Mouse (Mus musculus) lung, postnatal 0 days (tissue): ENCODE measurements around the gene Ccdc85c. TPM values are rescaled to one million over a fixed set of nuclear protein-coding genes. Genes with fewer than 3 reads are reported as not detected.

ENCODE experiments used
- ATAC-seq: fragments of 200-750 bp; cut with Nextera tagmentation; 2 replicates; pipeline ENCODE4 v1.8.0; 2017; ENCODE audit warnings: moderate library complexity
- DNase-seq: peaks from one replicate; pipeline ENCODE4 v3.0.0-alpha.2; 2016; ENCODE audit warnings: low spot score
- H3K27ac ChIP-seq: fragments of 300-500 bp; sonication (generic); 2 replicates; pipeline ENCODE4 v1.5.1; 2014; ENCODE audit warnings: antibody characterized with exemption, mild to moderate bottlenecking, low read length, mixed read lengths
- H3K27me3 ChIP-seq: fragments of 300-500 bp; sonication (generic); replicated peaks from 2 replicates; pipeline ENCODE4 v1.6.1; 2014; ENCODE audit warnings: low read length, mixed read lengths; ENCODE audit not compliant: insufficient read depth
- H3K36me3 ChIP-seq: fragments of 300-500 bp; sonication (generic); 2 replicates; pipeline ENCODE4 v1.6.1; 2014; ENCODE audit warnings: low read length, mixed read lengths; ENCODE audit not compliant: insufficient read depth
- H3K4me1 ChIP-seq: fragments of 300-500 bp; sonication (generic); 2 replicates; pipeline ENCODE4 v1.6.1; 2014; ENCODE audit warnings: antibody characterized with exemption, low read depth, low read length, mixed read lengths; ENCODE audit not compliant: insufficient read depth
- H3K4me2 ChIP-seq: fragments of 300-500 bp; sonication (generic); replicated peaks from 2 replicates; pipeline ENCODE4 v1.6.1; 2014; ENCODE audit warnings: low read depth, mild to moderate bottlenecking, low read length, moderate library complexity, mixed read lengths
- H3K4me3 ChIP-seq: fragments of 300-500 bp; sonication (generic); 2 replicates; pipeline ENCODE4 v1.5.1; 2014; ENCODE audit warnings: low read depth, low read length
- H3K9ac ChIP-seq: fragments of 300-500 bp; sonication (generic); replicated peaks from 2 replicates; pipeline ENCODE4 v1.6.1; 2014; ENCODE audit warnings: low read depth, mild to moderate bottlenecking
- H3K9me3 ChIP-seq: fragments of 300-500 bp; sonication (generic); 2 replicates; pipeline ENCODE4 v1.6.1; 2016; ENCODE audit warnings: low read length, mixed read lengths
- CTCF ChIP-seq: IDR thresholded peaks from 2 replicates; pipeline ENCODE4 v1.5.1; 2016; ENCODE audit warnings: antibody characterized with exemption, mild to moderate bottlenecking
- EP300 ChIP-seq: IDR thresholded peaks from 2 replicates; pipeline ENCODE4 v1.6.1; 2016; ENCODE audit warnings: antibody characterized with exemption, mild to moderate bottlenecking, control low read depth
- WGBS: fragments of 180-500 bp; shearing (Covaris S2); extraction: QIAGEN DNeasy Blood & Tissue Kit; methylation state at CpG from one replicate; pipeline ENCODE4 v1.1.7; 2014; 5-methylcytosine and 5-hydroxymethylcytosine counted together
- polyA plus RNA-seq: library from polyadenylated mRNA; unstranded; fragments of >200 nt; fragmentation: Nextera tagmentation; extraction: Ambion mirVana; gene quantifications from 2 replicates; pipeline ENCODE4 v1.2.1, GENCODE M21; 2015

Gene Ccdc85c
- polyA plus RNA-seq, 1 experiment from 2014 or later, result 4.5 TPM

DNA sequence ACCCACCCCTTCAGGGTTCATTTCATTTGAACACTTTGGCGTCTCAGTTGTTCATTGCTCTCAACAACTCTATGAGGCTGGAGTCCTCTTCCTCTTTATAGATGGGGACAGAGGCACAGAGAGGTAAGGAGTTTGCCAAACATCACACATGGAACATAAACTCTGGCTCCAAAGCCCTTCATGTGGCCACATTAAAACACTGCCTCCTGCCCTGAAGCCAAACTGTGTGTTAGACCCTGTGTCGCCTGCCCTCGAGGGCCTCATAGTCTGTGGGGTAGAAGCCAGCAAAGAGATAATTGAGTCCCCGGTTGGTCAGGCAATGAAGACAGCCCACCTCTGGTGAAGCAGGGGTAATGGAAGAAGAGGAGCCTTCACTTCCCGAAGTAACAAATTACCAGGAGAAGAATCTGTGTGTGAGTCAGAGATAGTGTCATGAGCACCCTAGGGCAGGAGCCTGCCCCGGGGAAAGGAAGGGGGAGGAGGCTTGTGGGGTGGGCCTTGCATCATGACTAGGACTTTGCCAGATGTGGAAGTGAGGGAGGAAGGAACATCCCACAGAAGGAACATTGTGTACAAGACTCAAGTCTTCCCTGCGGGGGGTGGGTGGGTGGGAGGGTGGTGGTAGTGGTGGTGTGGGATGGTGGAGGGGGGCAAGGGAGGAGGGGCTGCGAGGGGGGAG is 34.0 kb upstream of the Ccdc85c start:
- DNase-seq (peak; percentile 91), ATAC-seq (peak; percentile 80)
- Histone ChIP-seq H3K4me2 (no peak overlapping the region), H3K9ac (no peak overlapping the region), H3K36me3 (no peaks in the 10 kb centered on the region), H3K27me3 (peaks cover 5% of the 10 kb centered on the region; the same call in 1 of the 2 replicates), H3K9me3 (no peaks in the 10 kb centered on the region), H3K4me1 (peaks cover 4% of the 10 kb centered on the region; the same call in 1 of the 2 replicates), H3K4me3 (no peak overlapping the region), H3K27ac (peak overlapping the region; percentile 69)
- TF ChIP-seq EP300 (peak; percentile 50; the same call in 1 of the 2 replicates), CTCF (no peak)
- 39% methylated on average over 7 of the region's 8 CpGs for WGBS

DNA sequence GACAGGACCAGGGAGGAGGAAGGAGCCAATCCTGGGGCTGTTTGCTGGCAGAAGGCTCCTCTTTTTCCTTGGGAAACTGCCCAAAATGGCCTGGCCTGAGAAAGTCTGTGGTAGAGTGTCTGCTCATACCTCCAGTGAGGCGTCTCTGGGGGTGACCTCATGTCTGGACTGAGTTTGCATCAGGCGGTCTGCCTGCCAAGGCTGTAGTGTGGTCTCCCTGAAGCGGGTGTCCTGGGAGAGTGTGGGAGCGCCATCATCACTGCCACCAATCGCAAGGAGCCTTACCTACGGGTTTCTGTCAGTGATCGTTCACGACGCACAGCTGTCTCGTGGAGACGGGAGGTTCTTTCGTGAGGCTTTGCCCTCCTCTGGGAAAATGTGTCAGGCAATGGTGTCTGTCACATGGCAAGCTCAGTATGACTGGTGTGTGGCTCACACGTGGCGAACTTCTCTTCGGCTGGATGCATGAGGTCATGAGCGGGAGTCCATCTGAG is 33.2 kb upstream of the Ccdc85c start:
- peaks cover 4% of the 10 kb centered on the region; the same call in 1 of the 2 replicates for H3K4me1 ChIP-seq
- peaks cover 5% of the 10 kb centered on the region; the same call in 1 of the 2 replicates for H3K27me3 ChIP-seq
- TF ChIP-seq EP300 (no peak), CTCF (no peak)
- ATAC-seq (peak; percentile 45), DNase-seq (peak; percentile 51)
- no peaks in the 10 kb centered on the region for H3K36me3 ChIP-seq
- no peak overlapping the region for H3K4me2 ChIP-seq
- no peak overlapping the region for H3K9ac ChIP-seq
- H3K27ac ChIP-seq, result peak overlapping the region; percentile 69
- 83% methylated on average over 16 of the region's 16 CpGs for WGBS
- H3K4me3 ChIP-seq, result no peak overlapping the region
- H3K9me3 ChIP-seq, result no peaks in the 10 kb centered on the region

DNA sequence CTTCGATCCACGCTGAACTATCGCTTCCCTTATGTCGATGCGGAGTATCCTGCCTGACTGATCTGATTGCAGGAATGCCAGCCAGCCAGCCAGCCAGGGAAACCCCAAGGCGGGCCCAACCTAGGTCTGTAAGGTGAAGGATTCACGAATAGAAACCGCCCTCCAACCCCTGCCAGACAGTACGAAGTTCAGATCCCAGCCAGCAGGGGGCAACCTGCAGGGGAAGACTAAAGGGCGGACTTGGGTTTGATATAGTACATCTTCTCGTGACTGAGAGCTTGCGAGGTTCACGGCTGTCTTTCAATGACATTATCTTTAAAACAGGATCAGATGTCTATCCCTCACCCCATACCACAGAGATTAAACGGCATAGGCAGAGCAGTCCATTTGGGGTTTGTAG is 32.3 kb upstream of the Ccdc85c start:
- TF ChIP-seq EP300, result no peak
- TF ChIP-seq CTCF, result peak; percentile 80
- Histone ChIP-seq H3K9me3 (no peaks in the 10 kb centered on the region), H3K36me3 (no peaks in the 10 kb centered on the region), H3K27ac (no peak overlapping the region), H3K9ac (no peak overlapping the region), H3K4me1 (peaks cover 4% of the 10 kb centered on the region; the same call in 1 of the 2 replicates), H3K27me3 (peaks cover 5% of the 10 kb centered on the region; the same call in 1 of the 2 replicates), H3K4me2 (no peak overlapping the region), H3K4me3 (no peak overlapping the region)
- ATAC-seq, result no peak
- DNase-seq, result peak; percentile 58
- 24% methylated on average over 14 of the region's 14 CpGs for WGBS

DNA sequence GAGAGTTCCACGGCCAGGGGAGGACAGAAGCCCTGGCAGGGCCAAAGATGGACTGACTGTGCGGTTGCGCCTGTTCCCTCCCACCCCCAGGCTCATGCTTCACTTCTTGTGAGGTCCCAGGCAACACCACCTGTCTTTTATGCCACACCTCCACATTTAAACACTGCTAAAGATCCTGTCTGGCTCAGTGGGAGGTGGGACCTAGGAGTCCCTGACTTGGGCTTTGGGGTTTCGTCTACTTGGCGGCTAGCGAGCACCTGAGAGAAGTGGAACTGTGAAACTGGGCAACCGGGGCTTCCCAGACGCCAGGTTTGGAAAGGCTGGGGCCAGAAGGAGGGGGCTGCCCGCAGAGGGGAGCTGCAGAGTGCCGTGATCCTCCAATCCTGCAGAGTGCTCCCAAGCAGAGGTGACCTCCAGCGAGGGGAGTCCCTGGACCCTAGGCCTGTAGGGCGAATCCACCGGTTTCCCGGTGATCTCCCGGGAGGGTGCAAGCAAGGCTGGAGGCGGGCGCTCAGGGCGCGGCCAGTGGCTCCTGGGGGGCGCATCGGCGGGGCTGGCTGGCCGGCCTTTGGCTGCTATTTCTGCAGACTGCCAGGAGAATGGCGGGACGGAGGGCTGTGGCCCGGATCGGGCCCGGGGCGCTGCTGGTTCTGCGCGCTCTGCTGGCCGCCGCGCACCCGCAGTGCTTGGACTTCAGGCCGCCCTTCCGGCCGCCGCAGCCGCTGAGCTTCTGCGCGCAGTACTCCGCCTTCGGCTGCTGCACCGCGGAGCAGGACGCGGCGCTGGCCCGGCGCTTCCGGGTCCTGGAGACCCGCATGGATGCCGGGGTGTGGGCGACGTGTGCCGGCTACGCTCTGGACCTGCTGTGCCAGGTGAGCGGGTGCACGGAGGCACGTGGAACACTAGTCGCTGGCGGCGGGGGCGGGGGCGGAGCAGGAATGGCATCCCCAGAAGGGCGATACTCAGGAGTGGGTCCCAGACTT is 30.9 kb upstream of the Ccdc85c start, which contains the start of gene Hhipl1:
Hhipl1 (plus strand) TSS at position 459 of the 983 bp plus-strand sequence.
- DNase-seq (peak; percentile 58), ATAC-seq (peak; percentile 18; the same call in 1 of the 2 replicates)
- Histone ChIP-seq H3K27me3 (peaks cover 5% of the 10 kb centered on the region; the same call in 1 of the 2 replicates), H3K9ac (0 out of 2 replicates have a peak within 1 kb of the TSS, but pooled peaks have one; percentile 17), H3K9me3 (no peaks in the 10 kb centered on the region), H3K27ac (no peak within 1 kb of the TSS), H3K4me1 (peaks cover 4% of the 10 kb centered on the region; the same call in 1 of the 2 replicates), H3K4me2 (peak within 1 kb of the TSS; percentile 84), H3K36me3 (no peaks in the 10 kb centered on the region), H3K4me3 (peak within 1 kb of the TSS; percentile 43)
- no peak for TF ChIP-seq CTCF
- no peak for TF ChIP-seq EP300
- WGBS, result 4% methylated on average over 66 of the region's 67 CpGs

DNA sequence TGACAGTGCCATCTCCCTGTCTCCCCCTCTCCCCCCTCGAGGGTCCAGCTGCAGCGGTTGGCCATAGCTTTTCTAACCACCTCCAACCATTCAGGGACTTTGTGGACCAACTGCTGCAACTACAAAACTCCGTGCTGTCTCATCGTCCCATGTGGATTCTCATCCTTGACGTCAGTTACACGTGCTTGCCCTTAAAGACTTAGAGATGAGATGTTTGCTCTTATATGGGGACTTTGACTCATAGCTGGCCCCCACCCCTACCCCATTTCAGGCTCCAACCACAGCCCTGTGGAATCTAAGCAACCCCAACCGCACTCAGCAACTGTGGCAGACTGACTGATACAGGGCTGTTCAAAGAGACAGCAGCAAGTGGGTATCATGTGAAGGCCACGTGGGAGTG is 29.9 kb upstream of the Ccdc85c start:
- Histone ChIP-seq H3K27me3 (peaks cover 5% of the 10 kb centered on the region; the same call in 1 of the 2 replicates), H3K9ac (no peak overlapping the region), H3K4me3 (no peak overlapping the region), H3K4me2 (no peak overlapping the region), H3K27ac (no peak overlapping the region), H3K9me3 (no peaks in the 10 kb centered on the region), H3K36me3 (no peaks in the 10 kb centered on the region), H3K4me1 (peaks cover 4% of the 10 kb centered on the region; the same call in 1 of the 2 replicates)
- no peak for DNase-seq
- WGBS, result 77% methylated on average over 8 of the region's 8 CpGs
- TF ChIP-seq CTCF (no peak), EP300 (no peak)
- no peak for ATAC-seq
